Mouse (Mus musculus): ENCODE data around the gene Pdzrn3. TPM values are rescaled to one million over a fixed set of nuclear protein-coding genes. Genes with fewer than 3 reads are reported as not detected.

Pdzrn3 gene
- polyA plus RNA-seq, 1 experiment: 13.8 TPM

DNA sequence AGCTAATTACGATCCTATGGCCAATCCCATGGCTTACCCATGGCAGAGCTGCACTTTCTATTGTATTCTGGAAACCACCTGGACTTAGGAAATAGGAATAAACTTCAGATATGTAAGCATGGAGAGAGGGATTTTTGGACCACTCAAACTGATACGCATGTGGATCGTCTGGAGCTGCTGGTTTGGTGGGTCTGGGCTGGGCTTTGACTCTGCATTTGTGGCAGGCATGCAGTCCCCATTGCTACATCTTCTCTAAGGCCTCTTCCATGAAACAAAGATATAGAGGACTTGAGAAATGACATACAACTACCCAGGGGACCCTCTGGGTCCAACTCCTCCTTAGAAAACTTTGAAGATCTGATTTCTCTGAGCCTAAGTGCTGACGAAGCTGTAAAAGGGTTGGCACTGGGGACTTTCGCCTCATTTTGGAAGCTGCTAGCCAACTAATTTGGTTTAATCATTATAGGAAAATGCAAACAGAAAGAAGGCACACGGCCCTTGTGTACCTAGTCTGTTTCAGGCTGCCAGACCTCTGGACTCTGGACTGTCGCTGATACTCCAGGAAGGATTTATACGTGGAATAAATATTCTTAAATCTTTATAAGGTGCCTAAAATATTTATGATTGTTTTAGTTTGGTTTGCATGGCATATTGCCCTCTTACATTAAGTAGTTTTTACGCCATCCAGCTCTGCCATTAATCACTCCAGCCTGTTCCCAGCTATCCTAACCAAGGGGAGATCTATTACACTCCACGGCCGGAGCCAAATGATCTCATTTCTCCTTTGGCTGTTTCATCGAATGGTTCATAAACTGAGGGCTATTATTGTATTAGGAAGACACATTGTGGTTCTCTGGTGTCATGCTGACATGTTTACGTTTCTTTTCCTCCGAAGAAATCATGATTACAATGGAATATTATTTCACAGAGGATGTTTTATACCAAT is 275.7 kb downstream of the Pdzrn3 start:
- Histone ChIP-seq H3K27me3 (ENCODE audit: control insufficient read depth, insufficient read depth, insufficient read length) (peaks cover 13% of the 10 kb centered on the region), H3K79me2 (ENCODE audit: control insufficient read depth, insufficient read depth) (no peaks in the 10 kb centered on the region), H3ac (ENCODE audit: control insufficient read depth, insufficient read length) (no peak overlapping the region), H3K36me3 (ENCODE audit: control insufficient read depth, insufficient read depth) (no peaks in the 10 kb centered on the region), H3K4me3 (no peak overlapping the region), H3K4me2 (ENCODE audit: low read depth) (no peak overlapping the region)
- TF ChIP-seq POLR2AphosphoS2 (IDR thresholded peaks at IDR 0.05; ENCODE audit: insufficient read length, low read depth) (no peak), TCF12 (IDR thresholded peaks at IDR 0.05; ENCODE audit: insufficient read depth, poor library complexity, severe bottlenecking) (no peak), CEBPB (IDR thresholded peaks at IDR 0.05; ENCODE audit: insufficient read depth, poor library complexity, severe bottlenecking) (no peak), MYOD1 (IDR thresholded peaks at IDR 0.05; ENCODE audit: control insufficient read depth in 1 of 3, insufficient read length in 2 of 3, low read depth in 2 of 3) (no peak), E2F4 (IDR thresholded peaks at IDR 0.05; ENCODE audit: insufficient read depth) (no peak), MAX (IDR thresholded peaks at IDR 0.05; ENCODE audit: low read depth) (no peak), TCF3 (IDR thresholded peaks at IDR 0.05; ENCODE audit: insufficient read length, low read depth) (no peak), POLR2A (IDR thresholded peaks at IDR 0.05; ENCODE audit: insufficient read length, low read depth) (no peak), MYOG (IDR thresholded peaks at IDR 0.05; ENCODE audit: control insufficient read depth in 1 of 3, insufficient read depth in 1 of 3, insufficient read length in 2 of 3, low read depth in 2 of 3) (no peak), REST (IDR thresholded peaks at IDR 0.05; ENCODE audit: insufficient read depth, insufficient read length) (no peak), USF1 (IDR thresholded peaks at IDR 0.05; ENCODE audit: low read depth) (no peak)
